Mouse (Mus musculus) inflammation-experienced regulatory T-cells, adult 6 months (primary cell): ENCODE results near the gene Styx. TPM values are rescaled to one million over a fixed set of nuclear protein-coding genes. Genes with fewer than 3 reads are reported as not detected.

Experiments
- ATAC-seq: one replicate; pipeline ENCODE4 v1.8.0; 2017
- polyA plus RNA-seq, 3 experiments: library from polyadenylated mRNA; unstranded; fragments of 100-300 nt; shearing (Covaris generic); gene quantifications; one replicate each; pipeline ENCODE4 v1.2.1; 2017

Styx gene
- polyA plus RNA-seq, result 10 to 100 TPM; 11.9 to 21.8 (median 19.3) TPM

GRCm38 (mm10) chr14:45350931-45351859 is at the start of gene Styx:
Gene Styx (plus strand): TSS chr14:45351093.
- peak; percentile 86 for ATAC-seq

- no peak for ATAC-seq
Observed at GRCm38 (mm10) chr14:45303939-45304338, 47.0 kb upstream of the Styx start.

GRCm38 (mm10) chr14:45304389-45304788 is 46.5 kb upstream of the Styx start:
- no peak for ATAC-seq

- ATAC-seq, result no peak
Observed at GRCm38 (mm10) chr14:45305852-45306251, 45.0 kb upstream of the Styx start.

GRCm38 (mm10) chr14:45307630-45308328 is 43.1 kb upstream of the Styx start:
- no peak for ATAC-seq

GRCm38 (mm10) chr14:45309646-45310045 is 41.2 kb upstream of the Styx start:
- ATAC-seq, result no peak

GRCm38 (mm10) chr14:45310101-45310500 is 40.8 kb upstream of the Styx start:
- ATAC-seq, result no peak

- ATAC-seq, result no peak
Observed at GRCm38 (mm10) chr14:45316927-45317326, 34.0 kb upstream of the Styx start.

- peak; percentile 38 for ATAC-seq
Observed at GRCm38 (mm10) chr14:45317921-45318411, 32.9 kb upstream of the Styx start.

GRCm38 (mm10) chr14:45318426-45319236 is 32.3 kb upstream of the Styx start, which contains the start of gene Ero1l:
Gene Ero1l (minus strand): TSS chr14:45318771.
- ATAC-seq, result peak; percentile 82

GRCm38 (mm10) chr14:45319237-45319610 is 31.7 kb upstream of the Styx start:
- ATAC-seq, result no peak

GRCm38 (mm10) chr14:45320111-45320510 is 30.8 kb upstream of the Styx start:
- ATAC-seq, result no peak

- no peak for ATAC-seq
Observed at GRCm38 (mm10) chr14:45321067-45321466, 29.8 kb upstream of the Styx start.

GRCm38 (mm10) chr14:45321622-45322021 is 29.3 kb upstream of the Styx start:
- ATAC-seq, result no peak

- no peak for ATAC-seq
Observed at GRCm38 (mm10) chr14:45322450-45322849, 28.4 kb upstream of the Styx start.

- ATAC-seq, result no peak
Observed at GRCm38 (mm10) chr14:45323320-45323719, 27.6 kb upstream of the Styx start.

GRCm38 (mm10) chr14:45325471-45325870 is 25.4 kb upstream of the Styx start:
- no peak for ATAC-seq

GRCm38 (mm10) chr14:45328072-45328713 is 22.7 kb upstream of the Styx start:
- no peak for ATAC-seq

- no peak for ATAC-seq
Observed at GRCm38 (mm10) chr14:45329018-45329588, 21.8 kb upstream of the Styx start.

GRCm38 (mm10) chr14:45329589-45330181 is 21.2 kb upstream of the Styx start, which contains the start of gene Psmc6:
Gene Psmc6 (plus strand): TSS chr14:45329788.
- peak; percentile 96 for ATAC-seq
